13 mouse cellular contexts compared by ENCODE assay signal in the genomic region with DNA sequence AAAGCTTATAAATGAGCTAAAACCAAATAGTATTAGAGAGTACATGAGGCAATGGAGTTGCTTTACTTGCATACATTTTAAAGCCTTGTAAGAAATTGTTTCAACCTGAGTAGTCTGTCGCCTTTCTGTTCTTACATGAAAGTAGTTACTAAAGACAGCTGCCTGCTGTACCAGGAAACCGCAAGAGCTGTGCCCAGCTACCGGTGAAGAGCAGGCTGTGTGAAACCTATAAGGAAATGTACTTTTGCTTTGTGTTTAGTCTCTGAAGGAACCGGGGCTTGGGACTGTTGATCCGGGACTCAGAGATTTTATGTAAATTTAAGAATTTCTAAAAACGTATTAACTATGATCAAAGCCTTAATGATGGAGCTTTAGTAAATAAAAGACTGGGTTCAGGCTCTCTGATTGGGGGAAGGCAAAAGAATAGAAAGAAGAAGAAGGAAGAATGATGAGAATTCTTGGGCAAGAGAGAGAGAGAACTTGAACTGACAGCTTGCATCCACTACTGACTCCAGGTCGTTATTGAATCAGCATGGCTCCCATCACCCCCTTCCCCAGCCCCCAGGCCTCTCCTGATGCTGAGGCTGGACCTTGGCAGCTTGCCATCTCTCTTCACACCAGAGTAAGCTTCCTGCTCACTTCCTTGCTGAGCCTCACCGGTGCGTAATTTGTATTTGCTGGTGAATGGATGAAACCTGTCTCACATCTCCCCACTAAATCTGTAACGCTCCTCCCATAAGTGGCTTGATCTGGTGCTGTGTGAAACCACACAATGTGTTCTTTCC. TPM values are rescaled to one million over a fixed set of nuclear protein-coding genes. Genes with fewer than 3 reads are reported as not detected.
DNase-seq lines count a peak whose midpoint lies in the region; ATAC-seq lines count a peak whose summit lies in the region.
"Had no signal": no experiment of that assay in that cellular context is flagged by ENCODE, and none has a peak within 500 bp of the region (broad histone marks: within the 10 kb centered on the region; RNA-seq: fewer than 3 reads in every experiment).

No protein-coding gene starts in this region.

- 73% methylated on average over 10 of the region's 10 CpGs for WGBS in forebrain, embryonic 12.5 days
- WGBS in forebrain, embryonic 10.5 days, result 91% methylated on average over 10 of the region's 10 CpGs
- whole genome bisulfite sequencing in neural tube, embryonic 14.5 days, result 72% methylated on average over 10 of the region's 10 CpGs

- H3K9me3 ChIP-seq in forebrain, embryonic 12.5 days, result no peaks in the 10 kb centered on the region
- H3K9me3 ChIP-seq in forebrain, embryonic 10.5 days, result no peaks in the 10 kb centered on the region
- H3K9me3 ChIP-seq in neural tube, embryonic 14.5 days (ENCODE audit: control insufficient read depth, low read length), result no peaks in the 10 kb centered on the region
- H3K9me3 ChIP-seq: G1E had no signal

- no peak overlapping the region for H3K27ac ChIP-seq in forebrain, embryonic 12.5 days
- H3K27ac ChIP-seq in forebrain, embryonic 10.5 days, result no peak overlapping the region
- H3K27ac ChIP-seq in neural tube, embryonic 14.5 days (ENCODE audit: low read depth, low read length), result no peak overlapping the region

- no peak overlapping the region for H3K9ac ChIP-seq in forebrain, embryonic 12.5 days
- no peak overlapping the region for H3K9ac ChIP-seq in neural tube, embryonic 14.5 days (replicated peaks; ENCODE audit: low read depth, low read length)

- DNase-seq in forebrain, embryonic 10.5 days (ENCODE audit: extremely low spot score, low spot score), result no peak
- no peak for DNase-seq in neural tube, embryonic 10.5 days (ENCODE audit: extremely low spot score, low spot score)
- DNase-seq in kidney, postnatal 14 days, result peak; percentile 16
- peak; percentile 51 to 67 for DNase-seq in thymus, postnatal 36 days
- DNase-seq in liver, result no peak
- DNase-seq in frontal cortex, postnatal 36 days (ENCODE audit: low spot score in 2 of 2), result no peak
- DNase-seq: heart, postnatal 36 days; lung, postnatal 10 days; right cerebral cortex, postnatal 14 days had no signal

- no peaks in the 10 kb centered on the region for H3K36me3 ChIP-seq in forebrain, embryonic 12.5 days (replicated peaks)
- no peaks in the 10 kb centered on the region for H3K36me3 ChIP-seq in forebrain, embryonic 10.5 days (replicated peaks)
- no peaks in the 10 kb centered on the region for H3K36me3 ChIP-seq in neural tube, embryonic 14.5 days (ENCODE audit: control insufficient read depth, insufficient read depth, low read length)
- H3K36me3 ChIP-seq: G1E had no signal

- no peak overlapping the region for H3K4me3 ChIP-seq in forebrain, embryonic 12.5 days (replicated peaks)
- no peak overlapping the region for H3K4me3 ChIP-seq in forebrain, embryonic 10.5 days
- H3K4me3 ChIP-seq in neural tube, embryonic 14.5 days (ENCODE audit: low read depth, low read length), result no peak overlapping the region

- peak; percentile 10; the same call in 1 of the 2 replicates for ATAC-seq in forebrain, embryonic 12.5 days (ENCODE audit: low FRiP score)
- peak; percentile 30; the same call in 1 of the 2 replicates for ATAC-seq in neural tube, embryonic 14.5 days (ENCODE audit: low read depth)
- ATAC-seq: forebrain, embryonic 16.5 days had no signal

- no peaks in the 10 kb centered on the region for H3K27me3 ChIP-seq in forebrain, embryonic 12.5 days
- no peaks in the 10 kb centered on the region for H3K27me3 ChIP-seq in forebrain, embryonic 10.5 days (ENCODE audit: poor library complexity, severe bottlenecking)
- H3K27me3 ChIP-seq in neural tube, embryonic 14.5 days (ENCODE audit: control insufficient read depth, insufficient read depth, low read length), result no peaks in the 10 kb centered on the region

- no peak overlapping the region for H3K4me2 ChIP-seq in forebrain, embryonic 12.5 days
- H3K4me2 ChIP-seq in neural tube, embryonic 14.5 days (ENCODE audit: low read depth, low read length), result no peak overlapping the region

- H3K4me1 ChIP-seq in forebrain, embryonic 12.5 days, result no peaks in the 10 kb centered on the region
- 0 out of 2 replicates have a peak, but pooled peaks cover 3% of the 10 kb centered on the region for H3K4me1 ChIP-seq in forebrain, embryonic 10.5 days
- no peaks in the 10 kb centered on the region for H3K4me1 ChIP-seq in neural tube, embryonic 14.5 days (ENCODE audit: control insufficient read depth, insufficient read depth, low read length)

RNA-seq across cellular contexts. Expression of a gene that starts 59.6 kb away (rescaled TPM):
- 225 and 233 TPM in 2 replicates for polyA plus RNA-seq in forebrain, embryonic 12.5 days (2016; fragmentation: Nextera tagmentation; extraction: Ambion mirVana)
- 125 and 128 TPM in 2 replicates for polyA plus RNA-seq in forebrain, embryonic 10.5 days (2016; fragmentation: Nextera tagmentation; extraction: Ambion mirVana)
- polyA plus RNA-seq in neural tube, embryonic 14.5 days (2014; fragmentation: Nextera tagmentation; extraction: Ambion mirVana), result 352 and 372 TPM in 2 replicates

Comparison
In these comparisons a context has a peak if more than half of its experiments do, and no peak if none do; other contexts are left out.
1. DNase-seq: peak in kidney, postnatal 14 days (single experiment) and thymus, postnatal 36 days (2 of 2); none in forebrain, embryonic 10.5 days (single experiment), neural tube, embryonic 10.5 days (single experiment), liver (single experiment) and frontal cortex, postnatal 36 days (0 of 2).